Mouse (Mus musculus): ENCODE results near the gene Sppl2c. TPM values are rescaled to one million over a fixed set of nuclear protein-coding genes. Genes with fewer than 3 reads are reported as not detected.

Sppl2c gene
- not detected for total RNA-seq (2021)
- long read RNA-seq, experiment 1 = 0 reads
- long read RNA-seq, experiment 2 = 0 reads

GRCm38 (mm10) chr11:104186135-104186836, at the start of gene Sppl2c:
Gene Sppl2c (plus strand): TSS chr11:104186327.
- intact Hi-C loops (cut with DNase I) = no loop called here
- DNase-seq = no peak

GRCm38 (mm10) chr11:104138976-104139375, 47.2 kb upstream of the Sppl2c start:
- DNase-seq = no peak
- intact Hi-C loops (cut with DNase I) = no loop called here

- intact Hi-C loops (cut with DNase I) = no loop called here
- DNase-seq = no peak
These were observed 41.2 kb upstream of the Sppl2c start for GRCm38 (mm10) chr11:104144930-104145329.

- DNase-seq = peak in 1 of 2 experiments; percentile 1
- intact Hi-C loops (cut with DNase I) = no loop called here
These were observed 37.3 kb upstream of the Sppl2c start for GRCm38 (mm10) chr11:104148787-104149186.

- intact Hi-C loops (cut with DNase I) = no loop called here
- DNase-seq = no peak
These were observed 35.2 kb upstream of the Sppl2c start for GRCm38 (mm10) chr11:104150911-104151310.

GRCm38 (mm10) chr11:104154332-104154731, 31.8 kb upstream of the Sppl2c start:
- no peak for DNase-seq
- intact Hi-C loops (cut with DNase I) = no loop called here

GRCm38 (mm10) chr11:104154820-104155635, 31.1 kb upstream of the Sppl2c start:
- intact Hi-C loops (cut with DNase I) = no loop called here
- DNase-seq = no peak

GRCm38 (mm10) chr11:104155899-104156298, 30.2 kb upstream of the Sppl2c start:
- intact Hi-C loops (cut with DNase I) = no loop called here
- DNase-seq = no peak

GRCm38 (mm10) chr11:104156391-104156790, 29.7 kb upstream of the Sppl2c start:
- intact Hi-C loops (cut with DNase I) = no loop called here
- DNase-seq = no peak

- intact Hi-C loops (cut with DNase I) = no loop called here
- peak; percentile 17 to 28 for DNase-seq
These were observed 28.4 kb upstream of the Sppl2c start for GRCm38 (mm10) chr11:104157603-104158259.

- intact Hi-C loops (cut with DNase I) = no loop called here
- DNase-seq = no peak
These were observed 27.7 kb upstream of the Sppl2c start for GRCm38 (mm10) chr11:104158260-104158907.

- intact Hi-C loops (cut with DNase I) = no loop called here
- no peak for DNase-seq
These were observed 26.3 kb upstream of the Sppl2c start for GRCm38 (mm10) chr11:104159769-104160272.

- intact Hi-C loops (cut with DNase I) = no loop called here
- DNase-seq = no peak
These were observed 25.0 kb upstream of the Sppl2c start for GRCm38 (mm10) chr11:104161153-104161552.

- intact Hi-C loops (cut with DNase I) = no loop called here
- no peak for DNase-seq
These were observed 21.9 kb upstream of the Sppl2c start for GRCm38 (mm10) chr11:104164257-104164656.

GRCm38 (mm10) chr11:104171281-104171781, 14.8 kb upstream of the Sppl2c start:
- intact Hi-C loops (cut with DNase I) = loop anchor here (2.0 kb wide), 1 partner anchor 185 kb away; no protein-coding TSS in a partner anchor
- DNase-seq = peak; percentile 28 to 52

GRCm38 (mm10) chr11:104178893-104179292, 7.2 kb upstream of the Sppl2c start:
- intact Hi-C loops (cut with DNase I) = no loop called here
- DNase-seq = no peak

GRCm38 (mm10) chr11:104179804-104180203, 6.3 kb upstream of the Sppl2c start:
- no peak for DNase-seq
- intact Hi-C loops (cut with DNase I) = no loop called here

- DNase-seq = no peak
- intact Hi-C loops (cut with DNase I) = no loop called here
These were observed 4.0 kb upstream of the Sppl2c start for GRCm38 (mm10) chr11:104182141-104182540.

GRCm38 (mm10) chr11:104186837-104187150, 667 bp downstream of the Sppl2c start:
- DNase-seq = no peak
- intact Hi-C loops (cut with DNase I) = no loop called here

- no peak for DNase-seq
- intact Hi-C loops (cut with DNase I) = no loop called here
These were observed 1.6 kb downstream of the Sppl2c start for GRCm38 (mm10) chr11:104187766-104188165.
